Mouse (Mus musculus): Measurements from ENCODE around the gene Nxn. TPM values are rescaled to one million over a fixed set of nuclear protein-coding genes. Genes with fewer than 3 reads are reported as not detected.

The Nxn gene
- total and polyA plus RNA-seq, 2 experiments from 2014 or later = 10.6 to 50.7 TPM

DNA sequence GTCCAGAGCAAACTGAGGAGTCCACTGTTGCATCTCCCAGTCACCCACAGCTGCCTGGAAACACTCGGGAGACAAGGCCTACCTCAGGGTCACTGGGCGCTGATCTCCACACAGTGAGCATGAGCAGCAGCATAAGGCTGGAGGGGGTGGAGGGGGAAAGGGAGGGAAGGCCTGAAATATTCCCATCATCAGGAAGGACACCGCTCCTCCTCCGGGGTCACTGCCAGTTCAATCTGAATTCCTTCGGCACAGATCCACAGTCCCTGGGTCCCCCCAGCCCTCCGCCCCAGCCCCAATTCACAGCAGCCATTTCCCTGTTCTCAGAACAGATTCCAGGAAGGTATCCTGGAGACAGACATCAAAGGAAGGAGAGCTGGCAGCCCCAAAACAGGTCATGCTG is 35.8 kb downstream of the Nxn start:
- H3K4me2 ChIP-seq (ENCODE audit: low read depth, low read length) = 0 out of 2 replicates have a peak overlapping the region, but pooled peaks have one; percentile 3
- peaks cover 14% of the 10 kb centered on the region; the same call in 1 of the 2 replicates for H3K4me1 ChIP-seq (ENCODE audit: control insufficient read depth, insufficient read depth)
- no peaks in the 10 kb centered on the region for H3K9me3 ChIP-seq (replicated peaks; ENCODE audit: control insufficient read depth, low read length)
- no peak for ATAC-seq (ENCODE audit: insufficient read depth, low read depth)
- no peak for DNase-seq (ENCODE audit: low spot score)
- TF ChIP-seq CTCF (IDR thresholded peaks at IDR 0.05; ENCODE audit: low read depth) = no peak
- no peak overlapping the region for H3K9ac ChIP-seq (replicated peaks; ENCODE audit: low read depth, low read length)
- H3K36me3 ChIP-seq (replicated peaks; ENCODE audit: control insufficient read depth, insufficient read depth, low read length) = no peaks in the 10 kb centered on the region
- H3K4me3 ChIP-seq (ENCODE audit: low read depth, low read length) = no peak overlapping the region
- no peak overlapping the region for H3K27ac ChIP-seq (ENCODE audit: low read depth)
- 16% methylated on average over 6 of the region's 6 CpGs for whole genome bisulfite sequencing
- H3K27me3 ChIP-seq (ENCODE audit: control insufficient read depth, insufficient read depth, low read length) = no peaks in the 10 kb centered on the region

DNA sequence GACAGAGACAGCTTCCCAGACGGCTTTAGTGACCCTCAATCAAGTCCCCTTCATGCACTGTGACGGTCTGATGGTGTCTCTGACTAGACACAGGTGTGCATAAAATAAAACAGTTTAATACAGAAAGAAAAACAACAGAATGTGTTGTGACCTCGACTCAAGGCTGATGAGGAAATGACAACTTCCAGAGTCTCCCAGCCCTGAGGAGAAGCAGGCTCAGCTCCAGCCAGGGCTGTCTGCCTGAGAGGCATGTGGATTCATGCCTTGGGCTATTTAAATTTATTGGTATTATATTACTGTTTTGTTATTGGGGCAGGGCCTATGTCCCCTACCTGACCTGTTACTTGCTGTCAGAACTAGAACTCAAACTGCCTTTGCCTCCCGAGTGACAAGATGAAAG is 37.5 kb downstream of the Nxn start:
- Histone ChIP-seq H3K4me3 (ENCODE audit: low read depth, low read length) (no peak overlapping the region), H3K9ac (replicated peaks; ENCODE audit: low read depth, low read length) (no peak overlapping the region), H3K9me3 (replicated peaks; ENCODE audit: control insufficient read depth, low read length) (no peaks in the 10 kb centered on the region), H3K4me2 (ENCODE audit: low read depth, low read length) (no peak overlapping the region), H3K4me1 (ENCODE audit: control insufficient read depth, insufficient read depth) (peaks cover 14% of the 10 kb centered on the region; the same call in 1 of the 2 replicates), H3K36me3 (replicated peaks; ENCODE audit: control insufficient read depth, insufficient read depth, low read length) (no peaks in the 10 kb centered on the region), H3K27me3 (ENCODE audit: control insufficient read depth, insufficient read depth, low read length) (no peaks in the 10 kb centered on the region), H3K27ac (ENCODE audit: low read depth) (no peak overlapping the region)
- DNase-seq (ENCODE audit: low spot score) = no peak
- TF ChIP-seq EP300 (IDR thresholded peaks at IDR 0.05; ENCODE audit: low read depth) (no peak), CTCF (IDR thresholded peaks at IDR 0.05; ENCODE audit: low read depth) (no peak)
- 61% methylated on average over 4 of the region's 4 CpGs for WGBS
- no peak for ATAC-seq (ENCODE audit: insufficient read depth, low read depth)

DNA sequence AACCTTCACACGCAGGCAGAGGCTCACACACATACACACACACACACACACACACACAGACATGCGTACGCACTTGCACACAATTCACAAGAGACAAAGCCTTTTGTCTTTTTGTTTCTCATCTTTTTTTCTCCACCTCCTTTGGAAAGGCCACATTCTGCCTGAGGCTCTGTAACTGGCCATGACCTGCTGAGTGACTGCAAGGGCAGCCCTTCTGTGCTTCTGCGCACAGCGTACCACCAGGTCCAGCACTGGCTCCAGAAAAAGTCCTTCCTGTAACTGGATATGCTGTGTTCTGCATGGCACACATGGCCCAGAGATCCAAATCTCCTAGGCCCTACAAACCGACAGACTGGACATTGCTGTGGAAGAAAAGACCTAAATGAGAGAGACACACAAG is 38.7 kb downstream of the Nxn start:
- no peaks in the 10 kb centered on the region for H3K36me3 ChIP-seq (replicated peaks; ENCODE audit: control insufficient read depth, insufficient read depth, low read length)
- DNase-seq (ENCODE audit: low spot score) (no peak), ATAC-seq (ENCODE audit: insufficient read depth, low read depth) (no peak)
- TF ChIP-seq EP300 (IDR thresholded peaks at IDR 0.05; ENCODE audit: low read depth) (no peak), CTCF (IDR thresholded peaks at IDR 0.05; ENCODE audit: low read depth) (no peak)
- no peaks in the 10 kb centered on the region for H3K27me3 ChIP-seq (ENCODE audit: control insufficient read depth, insufficient read depth, low read length)
- WGBS = 87% methylated on average over 6 of the region's 6 CpGs
- no peak overlapping the region for H3K4me3 ChIP-seq (ENCODE audit: low read depth, low read length)
- H3K9me3 ChIP-seq (replicated peaks; ENCODE audit: control insufficient read depth, low read length) = no peaks in the 10 kb centered on the region
- H3K4me2 ChIP-seq (ENCODE audit: low read depth, low read length) = no peak overlapping the region
- H3K4me1 ChIP-seq (ENCODE audit: control insufficient read depth, insufficient read depth) = peaks cover 14% of the 10 kb centered on the region
- H3K9ac ChIP-seq (replicated peaks; ENCODE audit: low read depth, low read length) = no peak overlapping the region
- no peak overlapping the region for H3K27ac ChIP-seq (ENCODE audit: low read depth)

DNA sequence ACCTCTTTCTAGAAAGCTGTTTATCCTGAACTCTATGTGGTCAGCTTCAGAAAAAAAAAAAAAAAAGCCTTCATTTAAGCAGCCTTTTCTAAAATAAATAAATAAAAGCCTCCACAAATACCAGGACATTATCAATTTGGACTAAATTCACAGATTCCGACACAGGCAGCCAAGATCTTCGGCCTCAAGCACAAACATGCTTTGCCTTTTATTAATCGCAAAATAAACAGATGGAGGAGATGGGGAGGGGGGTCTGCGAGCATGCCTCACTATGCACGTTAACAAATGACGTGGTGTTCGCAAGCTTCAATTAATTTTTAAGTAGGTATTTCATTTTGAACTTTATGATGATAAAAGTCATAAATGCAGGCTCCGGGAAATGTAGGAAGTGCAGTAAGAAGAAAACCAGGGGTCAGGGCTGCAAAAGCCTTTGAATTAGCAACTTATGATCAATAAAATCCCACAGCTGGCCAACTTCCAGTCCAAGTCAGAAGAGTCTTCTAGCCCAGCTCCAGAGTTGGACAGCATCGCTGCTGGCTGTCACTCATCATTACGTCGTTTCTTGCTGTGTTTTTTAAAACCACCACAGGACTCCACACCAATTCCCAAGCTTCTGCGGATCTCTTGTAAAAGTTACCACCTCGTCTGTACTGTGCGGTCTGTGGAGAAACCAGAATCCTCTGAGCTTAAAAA is 40.2 kb downstream of the Nxn start:
- H3K4me3 ChIP-seq (ENCODE audit: low read depth, low read length) = no peak overlapping the region
- TF ChIP-seq CTCF (IDR thresholded peaks at IDR 0.05; ENCODE audit: low read depth) = no peak
- no peak for TF ChIP-seq EP300 (IDR thresholded peaks at IDR 0.05; ENCODE audit: low read depth)
- no peaks in the 10 kb centered on the region for H3K9me3 ChIP-seq (replicated peaks; ENCODE audit: control insufficient read depth, low read length)
- H3K4me1 ChIP-seq (ENCODE audit: control insufficient read depth, insufficient read depth) = peaks cover 10% of the 10 kb centered on the region
- ATAC-seq (ENCODE audit: insufficient read depth, low read depth) (no peak), DNase-seq (ENCODE audit: low spot score) (no peak)
- 0 out of 2 replicates have a peak overlapping the region, but pooled peaks have one; percentile 48 for H3K27ac ChIP-seq (ENCODE audit: low read depth)
- H3K36me3 ChIP-seq (replicated peaks; ENCODE audit: control insufficient read depth, insufficient read depth, low read length) = no peaks in the 10 kb centered on the region
- no peak overlapping the region; the same call in 1 of the 2 replicates for H3K4me2 ChIP-seq (ENCODE audit: low read depth, low read length)
- no peaks in the 10 kb centered on the region for H3K27me3 ChIP-seq (ENCODE audit: control insufficient read depth, insufficient read depth, low read length)
- 64% methylated on average over 14 of the region's 14 CpGs for WGBS
- H3K9ac ChIP-seq (replicated peaks; ENCODE audit: low read depth, low read length) = no peak overlapping the region

DNA sequence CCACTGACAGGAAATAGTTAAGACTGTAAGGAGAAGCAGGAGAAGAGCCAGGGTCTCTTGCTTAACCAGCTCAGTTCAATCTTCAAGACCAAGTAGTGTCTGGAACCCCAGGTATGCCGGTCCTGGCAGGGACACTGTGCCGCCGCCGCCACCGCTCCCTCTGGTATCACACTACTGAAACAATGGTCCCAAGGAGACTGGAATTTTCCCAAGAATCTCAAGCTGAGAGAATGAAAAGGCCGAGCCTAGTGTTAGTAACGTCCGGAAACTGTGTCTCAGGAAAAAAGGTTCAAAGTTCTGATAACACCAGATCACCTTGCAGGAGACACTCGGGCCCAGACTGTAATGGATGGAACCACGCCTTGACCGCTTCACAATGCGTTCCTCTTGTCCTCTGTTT is 41.5 kb downstream of the Nxn start:
- no peaks in the 10 kb centered on the region for H3K27me3 ChIP-seq (ENCODE audit: control insufficient read depth, insufficient read depth, low read length)
- TF ChIP-seq CTCF (IDR thresholded peaks at IDR 0.05; ENCODE audit: low read depth) (no peak), EP300 (IDR thresholded peaks at IDR 0.05; ENCODE audit: low read depth) (no peak)
- H3K9me3 ChIP-seq (replicated peaks; ENCODE audit: control insufficient read depth, low read length) = no peaks in the 10 kb centered on the region
- no peak overlapping the region for H3K9ac ChIP-seq (replicated peaks; ENCODE audit: low read depth, low read length)
- H3K4me3 ChIP-seq (ENCODE audit: low read depth, low read length) = no peak overlapping the region
- no peaks in the 10 kb centered on the region for H3K36me3 ChIP-seq (replicated peaks; ENCODE audit: control insufficient read depth, insufficient read depth, low read length)
- 58% methylated on average over 12 of the region's 12 CpGs for WGBS
- ATAC-seq (ENCODE audit: insufficient read depth, low read depth) (no peak), DNase-seq (ENCODE audit: low spot score) (no peak)
- no peaks in the 10 kb centered on the region; the same call in 1 of the 2 replicates for H3K4me1 ChIP-seq (ENCODE audit: control insufficient read depth, insufficient read depth)
- H3K4me2 ChIP-seq (ENCODE audit: low read depth, low read length) = 0 out of 2 replicates have a peak overlapping the region, but pooled peaks have one; percentile 1
- H3K27ac ChIP-seq (ENCODE audit: low read depth) = no peak overlapping the region

DNA sequence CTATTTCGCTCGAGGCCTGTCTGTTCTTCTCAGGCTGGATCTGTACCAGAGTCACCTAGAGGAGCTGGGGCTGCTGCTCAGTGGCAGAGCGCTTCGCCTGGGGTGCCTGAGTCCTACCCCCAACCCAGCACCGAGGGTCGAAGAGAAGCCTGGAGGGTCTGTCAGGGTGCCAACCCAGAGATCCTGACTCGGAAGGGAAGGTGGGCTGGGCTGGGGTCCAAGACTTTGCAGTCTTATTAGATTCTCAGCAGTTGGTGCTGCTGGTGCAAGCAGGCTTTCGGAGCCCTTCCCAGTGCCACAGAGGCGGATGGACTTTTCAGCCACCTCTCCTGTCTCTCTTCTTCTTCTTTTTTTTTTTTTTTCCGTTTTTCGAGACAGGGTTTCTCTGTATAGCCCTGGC is 42.8 kb downstream of the Nxn start:
- no peak for TF ChIP-seq CTCF (IDR thresholded peaks at IDR 0.05; ENCODE audit: low read depth)
- TF ChIP-seq EP300 (IDR thresholded peaks at IDR 0.05; ENCODE audit: low read depth) = no peak
- no peak overlapping the region for H3K4me3 ChIP-seq (ENCODE audit: low read depth, low read length)
- no peaks in the 10 kb centered on the region for H3K36me3 ChIP-seq (replicated peaks; ENCODE audit: control insufficient read depth, insufficient read depth, low read length)
- DNase-seq (ENCODE audit: low spot score) = no peak
- H3K9ac ChIP-seq (replicated peaks; ENCODE audit: low read depth, low read length) = no peak overlapping the region
- WGBS = 71% methylated on average over 10 of the region's 11 CpGs
- H3K4me1 ChIP-seq (ENCODE audit: control insufficient read depth, insufficient read depth) = no peaks in the 10 kb centered on the region; the same call in 1 of the 2 replicates
- H3K9me3 ChIP-seq (replicated peaks; ENCODE audit: control insufficient read depth, low read length) = no peaks in the 10 kb centered on the region
- no peak overlapping the region for H3K27ac ChIP-seq (ENCODE audit: low read depth)
- no peak overlapping the region for H3K4me2 ChIP-seq (ENCODE audit: low read depth, low read length)
- ATAC-seq (ENCODE audit: insufficient read depth, low read depth) = no peak
- H3K27me3 ChIP-seq (ENCODE audit: control insufficient read depth, insufficient read depth, low read length) = no peaks in the 10 kb centered on the region

Data from heart, postnatal 0 days (tissue).